Mouse (Mus musculus): Measurements from ENCODE around the gene Fat2. TPM values are rescaled to one million over a fixed set of nuclear protein-coding genes. Genes with fewer than 3 reads are reported as not detected.
A peak's percentile ranks its signal among the peaks of the same experiment; 100 is the strongest.

Fat2 gene
- total RNA-seq, 2 experiments from 2014 or later: 0.03 to 0.09 TPM

DNA sequence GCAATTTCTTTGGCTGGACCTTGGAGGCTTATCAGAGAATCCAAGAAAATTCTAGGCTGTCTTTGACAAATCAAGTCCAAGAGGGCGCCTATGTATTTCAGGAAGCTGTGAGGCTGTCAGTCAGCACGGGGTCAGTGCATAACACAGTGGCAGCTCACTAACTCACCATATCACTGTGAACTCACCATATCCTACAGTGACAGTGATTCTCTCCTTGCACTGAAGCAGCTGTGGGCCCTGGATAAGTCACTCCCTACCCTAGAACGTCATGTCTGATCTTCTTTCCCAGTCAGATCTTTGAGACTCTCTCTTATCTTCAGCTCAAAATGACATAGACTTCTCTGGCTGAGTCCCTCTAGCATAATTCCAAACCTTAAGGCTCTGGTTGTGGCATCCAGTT is 96.9 kb downstream of the Fat2 start:
- no peak for DNase-seq

DNA sequence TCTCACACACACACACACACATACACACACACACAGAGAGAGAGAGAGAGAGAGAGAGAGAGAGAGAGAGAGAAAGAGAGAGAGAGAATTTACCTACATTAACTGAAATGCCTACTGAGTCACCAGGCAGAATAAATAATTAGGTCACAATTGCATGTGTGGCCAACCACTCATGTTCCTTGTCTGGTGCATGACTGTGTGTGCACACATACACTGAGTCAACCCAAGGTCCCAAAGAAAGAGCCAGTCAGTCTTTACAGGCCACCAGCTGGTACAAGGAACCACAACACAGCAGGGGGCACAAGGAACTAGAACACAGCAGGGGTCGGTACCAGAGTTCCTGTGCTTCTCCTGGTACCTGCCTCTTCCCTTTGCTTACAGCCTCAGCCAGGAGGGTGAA is 99.5 kb downstream of the Fat2 start:
- no peak for DNase-seq

DNA sequence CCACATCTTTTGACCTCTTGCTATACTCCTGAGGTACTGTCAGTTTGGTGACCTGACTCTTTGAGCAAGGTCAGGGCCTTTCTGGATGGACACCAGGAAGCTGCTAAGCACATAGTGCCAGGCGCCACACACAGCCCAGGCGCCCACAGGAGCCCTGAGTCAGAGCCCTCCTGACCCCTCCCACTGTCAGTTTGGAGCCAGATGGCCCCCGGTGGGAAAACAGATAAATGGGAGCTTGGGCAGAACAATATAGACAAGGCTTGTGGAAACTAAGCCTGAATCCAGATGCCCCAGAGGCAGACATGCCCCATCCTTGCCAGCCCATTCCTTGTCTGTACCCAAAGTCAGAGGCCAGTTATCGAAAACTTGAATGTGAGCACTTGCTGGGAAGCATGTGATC is 101.6 kb downstream of the Fat2 start:
- DNase-seq: no peak

DNA sequence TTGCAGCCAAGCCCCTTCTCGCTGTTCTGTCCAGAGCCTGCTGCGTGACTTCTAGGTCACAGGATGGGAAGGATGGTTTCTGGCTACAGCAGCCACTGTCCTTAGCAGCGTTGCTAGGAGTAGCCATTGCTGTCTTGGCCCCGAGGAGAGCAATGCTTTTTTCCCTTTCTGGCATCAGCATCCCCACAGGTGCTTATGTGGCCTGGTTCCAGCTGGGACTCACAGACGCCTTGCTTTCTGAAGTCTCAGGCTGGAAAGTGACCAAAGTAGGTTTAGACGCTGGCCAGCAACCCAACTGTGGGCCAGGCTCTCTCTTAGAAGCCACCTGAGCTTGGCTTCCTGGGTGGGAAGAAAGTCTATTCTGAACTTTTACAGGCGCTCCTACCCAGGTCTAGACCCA is 102.1 kb downstream of the Fat2 start:
- DNase-seq: no peak

DNA sequence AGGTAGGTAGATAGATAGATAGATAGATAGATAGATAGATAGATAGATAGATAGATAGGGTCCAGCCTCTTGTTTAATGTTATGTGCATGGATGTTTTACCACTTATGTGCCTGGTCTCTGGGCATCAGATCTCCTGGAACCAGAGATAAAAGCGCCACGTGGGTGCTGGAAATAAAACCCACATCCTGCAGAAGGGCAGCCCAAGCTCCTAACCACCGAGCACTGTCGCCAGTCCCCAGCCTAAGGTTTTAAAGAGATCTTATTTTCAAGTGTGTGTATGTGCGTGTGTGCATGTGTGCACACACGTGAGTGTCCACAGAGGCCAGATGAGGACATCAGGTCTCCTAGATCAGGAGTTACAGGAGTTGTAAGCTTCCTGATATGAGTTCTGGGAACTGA is 105.3 kb downstream of the Fat2 start:
- DNase-seq: no peak

DNA sequence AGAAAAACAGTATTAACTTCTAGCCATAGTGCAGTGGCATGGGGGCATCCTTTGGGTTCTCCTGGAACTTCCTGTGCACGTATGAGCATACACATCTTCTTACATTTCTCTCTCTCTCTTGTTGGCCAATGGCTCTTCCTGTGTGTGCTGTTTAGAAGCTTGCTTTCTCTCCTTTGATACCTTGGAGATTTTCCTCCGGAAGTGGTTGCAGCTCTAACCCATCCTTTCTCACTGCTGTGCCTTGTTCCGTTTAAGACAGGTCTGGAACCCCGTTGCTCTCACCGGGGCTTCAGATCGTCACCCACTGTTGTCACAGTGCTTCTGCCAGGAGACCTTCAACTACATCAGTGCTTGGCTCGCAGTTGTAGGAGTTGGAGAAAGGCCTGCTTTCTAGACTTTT is 115.1 kb downstream of the Fat2 start:
- no peak for DNase-seq

DNA sequence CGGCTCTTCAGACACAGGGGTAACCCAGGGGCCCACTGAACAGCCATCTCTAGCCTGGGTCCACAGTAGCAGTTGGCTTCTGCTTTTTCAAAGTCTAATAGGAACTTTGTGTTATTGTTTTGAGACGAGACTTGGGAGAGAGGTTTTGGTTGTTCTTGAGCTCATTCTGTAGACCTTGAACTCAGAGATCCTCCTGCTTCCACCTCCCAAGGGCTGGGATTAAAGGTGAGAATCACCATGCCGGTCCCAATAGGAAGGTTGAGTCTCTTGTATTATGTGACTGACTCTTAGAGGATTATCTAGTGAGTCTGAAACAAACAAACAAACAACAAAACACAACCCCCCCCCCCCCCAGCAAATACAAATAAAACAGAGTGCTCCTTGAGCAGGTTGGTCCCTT is 117.9 kb downstream of the Fat2 start:
- DNase-seq: no peak

DNA sequence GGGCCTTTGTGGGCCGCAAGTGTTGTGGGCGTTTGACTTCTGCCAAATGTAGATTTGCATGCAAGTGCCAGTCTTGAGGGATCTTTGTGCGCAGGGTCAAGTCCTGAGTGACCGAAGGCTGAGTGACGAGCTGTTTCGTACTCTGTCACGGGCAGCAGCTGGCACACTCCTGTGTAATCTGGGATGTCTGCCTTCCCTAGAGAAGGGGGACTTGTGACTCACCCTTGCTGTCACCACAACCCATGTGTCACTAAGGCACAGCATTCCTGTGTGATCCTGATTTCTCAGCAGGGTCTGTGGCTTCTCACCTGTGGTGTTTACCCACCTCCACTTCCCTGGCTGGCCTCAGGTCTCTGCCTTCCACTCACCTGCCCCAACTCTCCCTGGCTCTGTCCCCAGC is 118.5 kb downstream of the Fat2 start:
- no peak for DNase-seq

DNA sequence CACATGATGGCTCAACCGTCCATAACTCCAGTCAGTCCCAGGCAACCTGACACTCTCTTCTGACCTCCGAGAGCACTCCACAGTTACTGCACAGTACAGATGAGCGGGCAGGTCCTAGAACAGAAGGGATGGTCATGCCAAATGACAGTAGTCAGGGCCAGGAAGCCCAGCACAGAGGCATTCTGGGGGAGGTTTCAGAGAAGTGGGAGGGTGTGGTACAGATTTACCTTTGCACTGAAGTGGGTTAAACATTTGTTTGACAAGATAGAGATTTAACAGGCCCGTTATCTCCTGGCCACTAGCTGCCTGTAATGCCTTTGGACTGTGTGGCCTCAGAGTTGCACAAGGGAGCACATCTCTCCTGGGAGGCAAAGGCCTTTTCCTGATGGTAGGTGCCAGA is 118.9 kb downstream of the Fat2 start:
- DNase-seq: no peak

DNA sequence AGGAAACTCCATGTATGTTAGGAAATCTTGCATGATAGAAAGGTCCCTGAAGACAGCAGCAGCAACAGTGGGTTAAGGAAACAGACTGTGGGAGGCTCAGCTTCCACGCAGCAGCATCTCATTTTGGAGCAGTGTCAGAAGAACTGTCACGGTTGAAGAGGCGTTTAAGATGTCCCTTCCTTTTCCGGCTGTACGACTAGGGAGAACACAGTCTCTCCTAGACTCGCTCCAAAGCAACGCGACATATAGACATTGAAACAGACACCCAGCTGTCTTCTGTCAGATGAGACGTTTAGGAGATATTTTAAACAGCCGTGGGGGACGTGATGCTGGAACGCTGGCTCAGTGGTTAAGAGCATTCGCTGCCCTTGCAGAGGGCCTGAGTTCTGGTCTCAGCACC is 119.5 kb downstream of the Fat2 start:
- DNase-seq: no peak

DNA sequence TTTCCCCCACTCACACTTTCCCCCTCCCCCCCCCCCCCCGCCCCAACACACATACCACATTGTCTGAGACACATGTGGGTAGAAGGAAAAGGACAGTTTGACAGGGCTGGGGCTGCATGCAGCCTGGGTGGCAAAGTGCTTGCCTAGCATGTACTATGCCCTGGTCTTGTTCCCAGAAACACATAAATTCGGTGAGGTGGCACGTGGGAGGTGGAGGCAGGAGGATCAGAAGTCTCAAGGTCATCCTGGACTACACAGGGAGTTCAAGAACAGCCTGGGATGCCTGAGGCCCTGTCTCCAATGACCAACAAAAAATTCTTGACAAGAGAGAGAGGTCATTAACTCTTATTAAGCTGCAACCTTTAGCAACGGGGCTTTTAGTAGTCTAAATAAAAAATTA is 120.3 kb downstream of the Fat2 start:
- DNase-seq: no peak

DNA sequence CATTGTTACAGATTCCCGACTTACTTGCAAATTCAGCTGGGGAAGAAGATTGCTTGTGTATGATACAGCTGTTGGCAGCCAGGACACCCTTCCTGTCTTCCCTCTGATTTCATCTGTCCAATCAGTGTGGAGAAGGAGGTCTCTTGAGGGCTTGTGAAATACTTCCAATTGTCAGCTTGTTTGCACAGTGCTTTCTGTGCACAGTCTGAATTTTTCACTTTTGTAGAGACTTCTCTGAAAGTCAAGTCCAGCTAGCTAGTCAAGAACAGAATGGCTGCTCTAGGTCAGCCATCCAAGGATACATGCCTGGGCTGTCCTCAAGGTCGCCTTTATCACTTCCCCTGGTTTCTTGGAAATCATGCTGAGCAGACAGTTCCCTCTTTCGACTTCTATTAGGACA is 121.4 kb downstream of the Fat2 start:
- DNase-seq: no peak

DNA sequence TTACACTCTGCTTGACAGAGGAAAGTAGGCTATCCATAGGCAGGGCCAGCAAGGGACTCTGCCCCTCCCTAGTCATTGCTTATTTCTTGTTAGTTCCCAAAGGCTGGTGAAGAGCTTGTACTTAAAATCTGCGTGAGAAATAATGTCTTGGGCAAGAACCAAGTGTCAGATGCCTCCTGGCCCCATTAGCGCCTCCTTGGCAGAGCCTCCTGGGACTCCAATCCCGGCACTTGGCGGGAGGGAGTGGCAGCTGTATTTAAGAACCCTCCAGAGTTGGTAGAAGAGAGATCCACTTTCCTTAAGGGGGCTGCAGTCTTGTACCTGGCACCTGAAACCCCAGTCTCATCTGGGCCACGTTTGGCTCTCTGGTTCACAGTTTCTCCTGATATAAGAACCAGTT is 122.2 kb downstream of the Fat2 start:
- peak; percentile 48 for DNase-seq

DNA sequence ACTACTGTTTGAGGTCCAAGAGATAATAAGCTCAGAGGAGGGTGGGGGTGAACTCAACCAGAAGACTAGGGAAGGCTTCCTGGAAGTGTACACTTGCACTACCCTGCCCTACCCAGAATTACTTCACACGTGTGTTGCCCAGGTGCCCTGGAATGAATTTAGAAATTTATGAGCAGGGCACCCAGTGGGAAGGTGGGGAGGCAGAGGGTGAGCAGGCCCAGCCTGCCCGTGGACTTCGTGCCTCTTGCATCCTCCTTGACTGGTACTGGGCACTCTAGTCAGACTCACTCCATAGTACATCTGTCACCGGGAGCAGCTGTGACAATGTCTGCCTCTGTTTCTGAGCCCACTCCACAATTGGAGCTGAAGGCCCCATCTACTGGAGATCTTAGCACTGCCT is 122.8 kb downstream of the Fat2 start:
- DNase-seq: no peak

DNA sequence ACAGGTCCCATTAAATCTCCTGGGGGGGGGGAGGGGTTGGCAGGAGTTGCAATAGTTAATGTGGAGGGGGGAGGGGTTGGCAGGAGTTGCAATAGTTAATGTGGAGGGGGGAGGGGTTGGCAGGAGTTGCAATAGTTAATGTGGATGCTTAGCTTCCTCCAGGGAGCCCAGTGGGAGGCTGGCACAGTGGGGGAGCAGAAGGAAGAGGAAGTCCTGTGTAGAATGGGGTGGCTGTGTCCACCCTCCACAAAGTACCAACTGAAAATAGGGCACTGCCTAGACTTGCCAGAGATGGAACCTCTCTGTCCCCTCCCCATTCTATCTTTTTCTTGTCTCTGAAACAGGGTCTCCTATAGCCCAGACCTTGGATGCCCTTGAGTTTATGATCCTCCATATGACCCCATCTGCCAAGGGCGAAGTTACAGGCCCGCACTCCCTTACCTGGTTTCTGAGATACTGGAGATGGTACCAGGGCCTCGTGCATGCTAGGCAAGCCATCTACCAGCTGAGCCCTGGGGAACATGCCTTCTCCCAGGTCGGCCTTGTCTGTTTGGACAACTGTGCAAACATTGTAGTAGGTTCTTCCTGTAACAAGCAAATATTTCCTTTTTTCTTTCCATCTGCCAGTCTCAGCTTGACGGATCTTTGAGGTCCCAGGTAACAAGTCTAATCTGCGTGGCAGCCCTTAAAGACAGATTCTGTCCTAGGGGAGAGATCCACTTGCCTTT is 126.6 kb downstream of the Fat2 start:
- DNase-seq: no peak

DNA sequence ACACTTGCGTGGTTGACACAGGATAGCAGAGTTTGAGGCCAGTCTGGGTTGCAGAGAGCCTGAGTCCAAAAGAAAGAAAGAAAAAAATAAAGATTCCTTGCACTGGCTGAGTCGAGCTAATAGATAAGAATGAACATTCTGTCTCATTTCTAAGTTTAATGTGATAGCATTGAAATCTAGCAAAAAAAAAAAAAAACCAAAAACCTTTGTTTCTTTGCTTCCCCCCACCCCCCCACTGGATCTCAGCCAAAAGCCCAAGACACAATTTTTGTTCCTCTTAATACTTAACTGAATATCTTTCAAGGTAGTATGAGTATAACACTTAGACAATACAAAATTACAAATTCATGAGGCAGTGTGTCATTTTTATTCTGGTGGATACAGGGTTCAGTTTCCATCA is 127.3 kb downstream of the Fat2 start:
- no peak for DNase-seq

DNA sequence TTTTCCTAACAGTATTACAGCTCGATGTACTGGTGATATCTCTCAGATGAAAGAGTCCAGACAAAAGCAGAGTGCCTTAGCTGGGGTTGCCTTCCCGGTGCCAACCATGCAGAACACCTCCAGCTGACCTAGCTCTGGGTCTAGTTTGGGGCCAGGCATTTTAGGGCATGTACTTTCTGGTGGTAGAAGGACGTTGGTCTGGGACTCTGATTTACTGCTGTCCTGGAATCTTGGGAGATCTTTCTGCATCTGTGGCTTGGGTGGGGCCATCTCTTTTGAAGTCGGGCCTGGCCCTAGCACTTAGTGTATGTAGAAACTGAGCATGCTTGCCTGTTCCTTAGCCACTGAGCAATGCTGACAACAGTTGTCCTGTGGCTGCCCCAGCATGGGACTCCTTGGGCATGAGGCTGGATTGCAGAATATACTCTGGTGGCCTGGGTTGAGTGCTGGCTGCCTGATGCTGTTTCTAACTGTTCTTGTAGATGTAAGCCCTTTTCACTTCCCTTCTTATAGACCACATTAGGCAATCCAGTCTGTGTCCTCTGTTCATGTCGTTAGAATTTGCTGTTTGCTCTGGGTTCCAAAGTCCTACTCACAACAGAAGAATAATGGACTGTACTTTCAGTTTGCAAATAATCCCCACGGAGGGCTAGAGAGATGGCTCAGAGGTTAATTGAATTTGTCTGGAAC is 128.2 kb downstream of the Fat2 start:
- no peak for DNase-seq

DNA sequence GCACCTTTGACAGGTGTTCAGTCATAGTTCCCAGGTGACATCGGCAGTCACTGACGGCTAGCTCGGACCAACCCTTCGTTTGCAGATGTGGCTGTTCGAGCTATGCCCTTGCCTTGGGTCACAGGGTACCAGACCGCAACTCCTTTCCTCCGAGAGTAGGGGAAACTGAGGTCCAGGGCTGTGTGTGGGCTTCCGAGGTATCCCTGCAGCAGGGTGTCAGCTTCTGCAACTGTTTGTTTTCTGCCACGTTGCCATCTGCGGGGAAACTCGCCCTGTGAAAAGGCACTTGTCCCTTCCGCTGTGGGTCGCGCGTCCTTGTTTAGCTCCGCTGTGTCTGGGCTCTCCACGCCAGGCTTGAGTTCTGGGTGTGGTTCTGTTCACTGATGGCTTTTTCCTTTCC is 131.8 kb downstream of the Fat2 start:
- no peak for DNase-seq

DNA sequence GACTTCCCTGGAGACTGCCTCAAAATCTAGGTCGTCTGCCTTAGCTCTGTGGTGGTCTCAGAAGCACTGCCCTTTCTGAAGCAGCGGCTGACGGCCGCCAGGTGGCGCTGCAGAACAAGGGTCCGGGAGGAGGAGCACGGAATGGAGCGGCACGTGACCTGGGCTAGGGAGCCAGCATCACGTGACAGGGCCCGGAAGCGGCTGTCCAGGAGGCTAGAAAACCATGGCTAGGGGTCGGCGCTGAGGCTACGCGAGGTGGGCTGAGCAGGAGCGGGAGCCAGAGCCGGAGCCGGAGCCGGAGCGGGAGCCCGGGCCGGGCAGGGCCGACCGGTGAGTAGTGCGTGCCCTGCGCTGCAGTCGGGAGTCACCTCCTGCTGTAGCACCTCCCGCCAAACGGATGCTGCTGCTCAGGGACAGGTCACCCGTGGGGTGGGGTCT is 132.2 kb downstream of the Fat2 start, which contains the start of gene Slc36a1:
TSS of gene Slc36a1 (plus strand) at position 192 of the 438 bp plus-strand sequence.
- DNase-seq: peak; percentile 99

Other genes with a start within 250 kb of the Fat2 start
- gene Gm2a, start 238.4 kb downstream of the Fat2 start, total RNA-seq (2021): 10 to 100 TPM; 75.3 to 78.6 TPM
- not detected for gene Slc36a3, start 184.9 kb downstream of the Fat2 start, total RNA-seq (2021)
- gene Slc36a2, start 151.5 kb downstream of the Fat2 start, total RNA-seq (2021): 100 to 1,000 TPM; 213 to 290 TPM
- gene Slc36a1, start 132.2 kb downstream of the Fat2 start, total RNA-seq (2021): 10 to 100 TPM; 24.5 to 26.9 TPM
- 1,000 to 10,000 TPM; 2,122 to 2,491 TPM for gene Sparc, start 86.6 kb upstream of the Fat2 start, total RNA-seq (2021)
- 100 to 1,000 TPM; 271 to 292 TPM for gene Atox1, start 124.7 kb upstream of the Fat2 start, total RNA-seq (2021)
- 10 to 100 TPM; 55.5 to 60.0 TPM for gene G3bp1, start 133.1 kb upstream of the Fat2 start, total RNA-seq (2021)

Measured in adrenal gland, postnatal 10 days (tissue).